Mouse (Mus musculus) gastrocnemius, adult 8-10 months (tissue): ENCODE results near the gene Creb5. TPM values are rescaled to one million over a fixed set of nuclear protein-coding genes. Genes with fewer than 3 reads are reported as not detected.

Experiments
- DNase-seq, 2 experiments: peaks; one replicate each; pipeline ENCODE4 v3.0.0; 2022; ENCODE audit warnings: low spot score in 2 of 2
- total RNA-seq, 4 experiments: library from RNA; stranded (reverse); gene quantifications; 2 replicates each; pipeline ENCODE4 v1.2.4; 2022

Gene Creb5
- total RNA-seq, 4 experiments from 2014 or later = 3.0 to 3.6 (median 3.4) TPM

GRCm38 (mm10) chr6:53490917-53491316 is 203.8 kb downstream of the Creb5 start:
- no peak for DNase-seq

- DNase-seq = no peak
These were observed 204.3 kb downstream of the Creb5 start for GRCm38 (mm10) chr6:53491331-53491730.

- DNase-seq = no peak
These were observed 206.8 kb downstream of the Creb5 start for GRCm38 (mm10) chr6:53493864-53494263.

GRCm38 (mm10) chr6:53495667-53496066 is 208.6 kb downstream of the Creb5 start:
- DNase-seq = no peak

GRCm38 (mm10) chr6:53496325-53496753 is 209.3 kb downstream of the Creb5 start:
- DNase-seq = peak; percentile 77 to 84

GRCm38 (mm10) chr6:53497904-53498536 is 210.9 kb downstream of the Creb5 start:
- DNase-seq = no peak

- DNase-seq = no peak
These were observed 212.7 kb downstream of the Creb5 start for GRCm38 (mm10) chr6:53499621-53500295.

- DNase-seq = no peak
These were observed 214.2 kb downstream of the Creb5 start for GRCm38 (mm10) chr6:53501236-53501635.

GRCm38 (mm10) chr6:53506947-53507564 is 220.0 kb downstream of the Creb5 start:
- no peak for DNase-seq

GRCm38 (mm10) chr6:53508847-53509494 is 221.9 kb downstream of the Creb5 start:
- no peak for DNase-seq

GRCm38 (mm10) chr6:53510005-53510404 is 222.9 kb downstream of the Creb5 start:
- DNase-seq = no peak

GRCm38 (mm10) chr6:53512226-53512625 is 225.2 kb downstream of the Creb5 start:
- no peak for DNase-seq

- DNase-seq = no peak
These were observed 226.3 kb downstream of the Creb5 start for GRCm38 (mm10) chr6:53513380-53513779.

GRCm38 (mm10) chr6:53514862-53515261 is 227.8 kb downstream of the Creb5 start:
- no peak for DNase-seq

GRCm38 (mm10) chr6:53515611-53516010 is 228.5 kb downstream of the Creb5 start:
- DNase-seq = no peak

GRCm38 (mm10) chr6:53517371-53517945 is 230.4 kb downstream of the Creb5 start:
- DNase-seq = peak in 1 of 2 experiments; percentile 8

- DNase-seq = no peak
These were observed 236.8 kb downstream of the Creb5 start for GRCm38 (mm10) chr6:53523743-53524497.

- no peak for DNase-seq
These were observed 239.4 kb downstream of the Creb5 start for GRCm38 (mm10) chr6:53526460-53526859.

- DNase-seq = no peak
These were observed 243.7 kb downstream of the Creb5 start for GRCm38 (mm10) chr6:53530742-53531141.

GRCm38 (mm10) chr6:53531461-53531860 is 244.4 kb downstream of the Creb5 start:
- DNase-seq = peak; percentile 11 to 28

GRCm38 (mm10) chr6:53537530-53537929 is 250.5 kb downstream of the Creb5 start:
- DNase-seq = no peak
